Mouse (Mus musculus) frontal cortex, adult 2 months (tissue): Measurements from ENCODE around the gene Rab22a. TPM values are rescaled to one million over a fixed set of nuclear protein-coding genes. Genes with fewer than 3 reads are reported as not detected.
"Not testable (repeated sequence)": the region's sequence is repeated elsewhere in the genome, so short reads cannot be mapped to it uniquely, and the experiment has no call there.

Source experiments
- DNase-seq, 2 experiments: peaks; one replicate each; pipeline ENCODE4 v3.0.0; 2022; ENCODE audit warnings: low spot score in 1 of 2; ENCODE audit errors: extremely low spot score in 1 of 2
- polyA plus RNA-seq: library from polyadenylated mRNA; depleted of rRNA; stranded (reverse); fragments of >200 nt; gene quantifications from 2 replicates; pipeline ENCODE4 v1.2.3, GENCODE M21; 2012

The Rab22a gene
- polyA plus RNA-seq, 1 experiment: 16.4 TPM

- DNase-seq: no peak
Observed at GRCm38 (mm10) chr2:173665271-173665670, 5.7 kb downstream of the Rab22a start.

GRCm38 (mm10) chr2:173666876-173667275, 7.3 kb downstream of the Rab22a start:
- DNase-seq: no peak

GRCm38 (mm10) chr2:173672328-173672896, 12.9 kb downstream of the Rab22a start:
- DNase-seq: no peak

- no peak for DNase-seq
Observed at GRCm38 (mm10) chr2:173673469-173673868, 13.9 kb downstream of the Rab22a start.

- no peak for DNase-seq
Observed at GRCm38 (mm10) chr2:173678593-173678992, 19.0 kb downstream of the Rab22a start.

GRCm38 (mm10) chr2:173679217-173679616, 19.7 kb downstream of the Rab22a start:
- no peak for DNase-seq

- no peak for DNase-seq
Observed at GRCm38 (mm10) chr2:173680153-173680552, 20.6 kb downstream of the Rab22a start.

- no peak for DNase-seq
Observed at GRCm38 (mm10) chr2:173682773-173683172, 23.2 kb downstream of the Rab22a start.

GRCm38 (mm10) chr2:173685781-173686361, 26.3 kb downstream of the Rab22a start:
- DNase-seq: no peak

GRCm38 (mm10) chr2:173687363-173687762, 27.8 kb downstream of the Rab22a start:
- no peak for DNase-seq

GRCm38 (mm10) chr2:173689835-173690234, 30.3 kb downstream of the Rab22a start:
- DNase-seq: no peak

- DNase-seq: no peak
Observed at GRCm38 (mm10) chr2:173691748-173692147, 32.2 kb downstream of the Rab22a start.

- DNase-seq: no peak
Observed at GRCm38 (mm10) chr2:173692693-173693092, 33.1 kb downstream of the Rab22a start.

GRCm38 (mm10) chr2:173698850-173699249, 39.3 kb downstream of the Rab22a start:
- DNase-seq: peak in 1 of 2 experiments; percentile 20

- no peak for DNase-seq
Observed at GRCm38 (mm10) chr2:173702096-173702866, 42.7 kb downstream of the Rab22a start.

- no peak for DNase-seq
Observed at GRCm38 (mm10) chr2:173702867-173703237, 43.3 kb downstream of the Rab22a start.

GRCm38 (mm10) chr2:173705827-173706551, 46.4 kb downstream of the Rab22a start:
- DNase-seq: no peak

- not testable (repeated sequence) for DNase-seq
Observed at GRCm38 (mm10) chr2:173707626-173708025, 48.1 kb downstream of the Rab22a start.

- no peak for DNase-seq
Observed at GRCm38 (mm10) chr2:173710193-173710592, 50.6 kb downstream of the Rab22a start.

- no peak for DNase-seq
Observed at GRCm38 (mm10) chr2:173712656-173713055, 53.1 kb downstream of the Rab22a start.

- no peak for DNase-seq
Observed at GRCm38 (mm10) chr2:173713241-173713640, 53.7 kb downstream of the Rab22a start.
